7 mouse cellular contexts compared by ENCODE assay signal in genomic region chr17:46132058-46132718, GRCm38 (mm10). TPM values are rescaled to one million over a fixed set of nuclear protein-coding genes. Genes with fewer than 3 reads are reported as not detected.
A peak's percentile ranks its signal among the peaks of the same experiment; 100 is the strongest.
DNase-seq lines count a peak whose midpoint lies in the region; ATAC-seq and TF ChIP-seq lines count a peak whose summit lies in the region.

No protein-coding gene starts in this region.

- 16% methylated on average over 12 of the region's 12 CpGs for WGBS in hindbrain, postnatal 0 days

- no peaks in the 10 kb centered on the region for H3K27me3 ChIP-seq in hindbrain, postnatal 0 days (ENCODE audit: insufficient read depth, low read length)

- H3K4me3 ChIP-seq in hindbrain, postnatal 0 days (ENCODE audit: low read length): no peak overlapping the region

- H3K4me2 ChIP-seq in hindbrain, postnatal 0 days (ENCODE audit: low read depth, low read length): no peak overlapping the region

- H3K27ac ChIP-seq in hindbrain, postnatal 0 days: 0 out of 2 replicates have a peak overlapping the region, but pooled peaks have one; percentile 32

- peaks cover 21% of the 10 kb centered on the region for H3K36me3 ChIP-seq in hindbrain, postnatal 0 days (ENCODE audit: insufficient read depth, low read length)

- DNase-seq in ZHBTc4 (ENCODE audit: low read depth, low spot score): peak; percentile 80
- peak; percentile 90 to 93 for DNase-seq in cerebellum, postnatal 10 days
- peak; percentile 83 for DNase-seq in gastrocnemius, adult 18-20 months (ENCODE audit: low spot score)
- DNase-seq in hindbrain, postnatal 0 days (ENCODE audit: low spot score): peak; percentile 84
- peak; percentile 65 to 74 for DNase-seq in left cerebral cortex, adult 18-20 months (ENCODE audit: low spot score in 2 of 2)
- peak; percentile 76 for DNase-seq in right cerebral cortex, postnatal 14 days

- peak; percentile 94 for TF ChIP-seq CTCF in hindbrain, postnatal 0 days (IDR thresholded peaks at IDR 0.05; ENCODE audit: low read depth)

- H3K9ac ChIP-seq in hindbrain, postnatal 0 days (replicated peaks; ENCODE audit: low read length): no peak overlapping the region

- ATAC-seq in hindbrain, postnatal 0 days: peak; percentile 60
- peak; percentile 55; the same call in 1 of the 2 replicates for ATAC-seq in megakaryocyte-erythroid progenitor cell, adult 5-6 weeks (replicated peaks; ENCODE audit: low FRiP score, low TSS enrichment, poor library complexity, severe bottlenecking)

- H3K9me3 ChIP-seq in hindbrain, postnatal 0 days (ENCODE audit: low read length): no peaks in the 10 kb centered on the region

- H3K4me1 ChIP-seq in hindbrain, postnatal 0 days (ENCODE audit: insufficient read depth, low read length): no peaks in the 10 kb centered on the region

RNA-seq across cellular contexts. Expression of gene Rsph9, which starts 11.8 kb away (rescaled TPM):
- under 1 TPM; 0.47 to 0.57 TPM for total RNA-seq in gastrocnemius, adult 18-20 months (2021)
- 50.7 and 54.3 TPM in 2 replicates for total RNA-seq in hindbrain, postnatal 0 days (2014; rRNA removed)
- 74.7 and 80.0 TPM in 2 replicates for polyA plus RNA-seq in hindbrain, postnatal 0 days (2015; fragmentation: Nextera tagmentation; extraction: Ambion mirVana)
- 10 to 100 TPM; 17.9 to 21.9 TPM for total RNA-seq in left cerebral cortex, adult 18-20 months (2021)
- 4.3 TPM in 1 of 2 replicates, not detected in the other for total RNA-seq in megakaryocyte-erythroid progenitor cell, adult 5-6 weeks (2014; fragmentation: Nextera tagmentation)
- not detected in 2 replicates for total RNA-seq in megakaryocyte-erythroid progenitor cell, adult 5-6 weeks (2017)

RNA-seq across cellular contexts. Expression of gene Mad2l1bp, which starts 21.2 kb away (rescaled TPM):
- 10 to 100 TPM; 16.6 to 19.3 TPM for total RNA-seq in gastrocnemius, adult 18-20 months (2021)
- total RNA-seq in hindbrain, postnatal 0 days (2014; rRNA removed): 10.2 and 16.2 TPM in 2 replicates
- polyA plus RNA-seq in hindbrain, postnatal 0 days (2015; fragmentation: Nextera tagmentation; extraction: Ambion mirVana): 17.2 and 17.5 TPM in 2 replicates
- total RNA-seq in left cerebral cortex, adult 18-20 months (2021): 10 to 100 TPM; 13.5 to 14.3 TPM
- 15.4 and 16.1 TPM in 2 replicates for total RNA-seq in megakaryocyte-erythroid progenitor cell, adult 5-6 weeks (2014; fragmentation: Nextera tagmentation)
- 8.0 and 9.7 TPM in 2 replicates for total RNA-seq in megakaryocyte-erythroid progenitor cell, adult 5-6 weeks (2017)

RNA-seq across cellular contexts. Expression of gene Mrps18a, which starts 21.4 kb away (rescaled TPM):
- 10 to 100 TPM; 86.2 to 99.1 TPM for total RNA-seq in gastrocnemius, adult 18-20 months (2021)
- total RNA-seq in hindbrain, postnatal 0 days (2014; rRNA removed): 62.8 and 67.1 TPM in 2 replicates
- 165 and 169 TPM in 2 replicates for polyA plus RNA-seq in hindbrain, postnatal 0 days (2015; fragmentation: Nextera tagmentation; extraction: Ambion mirVana)
- 10 to 100 TPM; 85.6 to 86.3 TPM for total RNA-seq in left cerebral cortex, adult 18-20 months (2021)
- total RNA-seq in megakaryocyte-erythroid progenitor cell, adult 5-6 weeks (2014; fragmentation: Nextera tagmentation): 67.8 and 89.9 TPM in 2 replicates
- 39.1 and 50.0 TPM in 2 replicates for total RNA-seq in megakaryocyte-erythroid progenitor cell, adult 5-6 weeks (2017)

RNA-seq across cellular contexts. Expression of gene Gtpbp2, which starts 28.6 kb away (rescaled TPM):
- 10 to 100 TPM; 41.0 to 41.4 TPM for total RNA-seq in gastrocnemius, adult 18-20 months (2021)
- 68.0 and 94.8 TPM in 2 replicates for total RNA-seq in hindbrain, postnatal 0 days (2014; rRNA removed)
- 25.8 and 27.9 TPM in 2 replicates for polyA plus RNA-seq in hindbrain, postnatal 0 days (2015; fragmentation: Nextera tagmentation; extraction: Ambion mirVana)
- total RNA-seq in left cerebral cortex, adult 18-20 months (2021): 100 to 1,000 TPM; 102 to 116 TPM
- total RNA-seq in megakaryocyte-erythroid progenitor cell, adult 5-6 weeks (2014; fragmentation: Nextera tagmentation): 47.9 and 52.5 TPM in 2 replicates
- total RNA-seq in megakaryocyte-erythroid progenitor cell, adult 5-6 weeks (2017): 23.7 and 24.6 TPM in 2 replicates
